Mouse (Mus musculus) thymus, adult 18-20 months (tissue): ENCODE measurements around the gene Gp6.
A peak's percentile ranks its signal among the peaks of the same experiment; 100 is the strongest.
"Not testable (repeated sequence)": the region's sequence is repeated elsewhere in the genome, so short reads cannot be mapped to it uniquely, and the experiment has no call there.

Experiments used
- DNase-seq, 2 experiments: peaks; one replicate each; pipeline ENCODE4 v3.0.0; 2022; ENCODE audit warnings: mixed read lengths in 2 of 2

Gp6 gene

GRCm38 (mm10) chr7:4397730-4398129 is at the start of gene Gp6:
Gp6 (minus strand) TSS chr7:4397744.
- DNase-seq: no peak

- DNase-seq: no peak
Measured at GRCm38 (mm10) chr7:4447138-4447537, 49.6 kb upstream of the Gp6 start.

GRCm38 (mm10) chr7:4445216-4445791 is 47.8 kb upstream of the Gp6 start, which contains the start of gene Rdh13:
Rdh13 (minus strand) TSS chr7:4445649.
- DNase-seq: peak; percentile 64 to 77

- DNase-seq: no peak
Measured at GRCm38 (mm10) chr7:4440549-4440948, 43.0 kb upstream of the Gp6 start.

GRCm38 (mm10) chr7:4437721-4438120 is 40.2 kb upstream of the Gp6 start:
- DNase-seq: no peak

- DNase-seq: no peak
Measured at GRCm38 (mm10) chr7:4432026-4432425, 34.5 kb upstream of the Gp6 start.

GRCm38 (mm10) chr7:4431548-4431947 is 34.0 kb upstream of the Gp6 start:
- peak; percentile 33 to 40 for DNase-seq

GRCm38 (mm10) chr7:4430246-4430844 is 32.8 kb upstream of the Gp6 start:
- DNase-seq: no peak

GRCm38 (mm10) chr7:4427161-4427912 is 29.8 kb upstream of the Gp6 start:
- peak; percentile 48 to 72 for DNase-seq

- no peak for DNase-seq
Measured at GRCm38 (mm10) chr7:4420230-4420629, 22.7 kb upstream of the Gp6 start.

GRCm38 (mm10) chr7:4419681-4420080 is 22.1 kb upstream of the Gp6 start:
- DNase-seq: no peak

- not testable (repeated sequence) for DNase-seq
Measured at GRCm38 (mm10) chr7:4412406-4412805, 14.9 kb upstream of the Gp6 start.

GRCm38 (mm10) chr7:4373521-4373920 is 24.0 kb downstream of the Gp6 start:
- DNase-seq: no peak

GRCm38 (mm10) chr7:4337509-4337908 is 60.0 kb downstream of the Gp6 start, which contains the start of gene Ncr1:
Ncr1 (plus strand) TSS chr7:4337724.
- no peak for DNase-seq

- no peak for DNase-seq
Measured at GRCm38 (mm10) chr7:4323301-4323700, 74.2 kb downstream of the Gp6 start.
